Mouse (Mus musculus) common myeloid progenitor, adult 5-6 weeks (primary cell): Measurements from ENCODE around the gene Tmem212. TPM values are rescaled to one million over a fixed set of nuclear protein-coding genes. Genes with fewer than 3 reads are reported as not detected.

Source experiments
- ATAC-seq: replicated peaks from 2 replicates; pipeline ENCODE4 v1.8.0; 2016; ENCODE audit warnings: low read depth, mild to moderate bottlenecking, moderate TSS enrichment, inconsistent platforms; ENCODE audit not compliant: poor library complexity, severe bottlenecking
- total RNA-seq: library from RNA; stranded (forward); fragments of 200-1000, 187-1606 nt; gene quantifications from 2 replicates; pipeline ENCODE4 v1.2.3, GENCODE M21; 2017

The Tmem212 gene
- total RNA-seq, 1 experiment from 2014 or later, result not detected

- ATAC-seq, result no peak
These were observed 39.9 kb downstream of the Tmem212 start for GRCm38 (mm10) chr3:27856288-27856687.

- ATAC-seq, result no peak
These were observed 41.6 kb downstream of the Tmem212 start for GRCm38 (mm10) chr3:27854431-27855180.

GRCm38 (mm10) chr3:27843266-27843665 is 52.9 kb downstream of the Tmem212 start:
- ATAC-seq, result no peak

- no peak for ATAC-seq
These were observed 53.3 kb downstream of the Tmem212 start for GRCm38 (mm10) chr3:27842856-27843255.

- no peak for ATAC-seq
These were observed 55.9 kb downstream of the Tmem212 start for GRCm38 (mm10) chr3:27840311-27840710.

- ATAC-seq, result no peak
These were observed 56.4 kb downstream of the Tmem212 start for GRCm38 (mm10) chr3:27839795-27840194.

GRCm38 (mm10) chr3:27839231-27839630 is 56.9 kb downstream of the Tmem212 start:
- no peak for ATAC-seq

GRCm38 (mm10) chr3:27836297-27836696 is 59.9 kb downstream of the Tmem212 start:
- ATAC-seq, result no peak

- ATAC-seq, result no peak
These were observed 60.4 kb downstream of the Tmem212 start for GRCm38 (mm10) chr3:27835786-27836185.

GRCm38 (mm10) chr3:27828755-27829154 is 67.4 kb downstream of the Tmem212 start:
- ATAC-seq, result peak; percentile 85

- no peak for ATAC-seq
These were observed 68.9 kb downstream of the Tmem212 start for GRCm38 (mm10) chr3:27827236-27827635.

GRCm38 (mm10) chr3:27825985-27826384 is 70.2 kb downstream of the Tmem212 start:
- ATAC-seq, result no peak

Other genes starting within 250 kb of the Tmem212 start
- 7.5 and 9.0 TPM in 2 replicates for gene Fndc3b, start 185.1 kb downstream of the Tmem212 start, total RNA-seq
- 2.3 and 5.8 TPM in 2 replicates for gene Pld1, start 42.3 kb upstream of the Tmem212 start, total RNA-seq